Mouse (Mus musculus) myocyte (in vitro differentiated cells): ENCODE results near the gene Pisd. TPM values are rescaled to one million over a fixed set of nuclear protein-coding genes. Genes with fewer than 3 reads are reported as not detected.
"Not testable (repeated sequence)": the region's sequence is repeated elsewhere in the genome, so short reads cannot be mapped to it uniquely, and the experiment has no call there.

ENCODE experiments used
- H3K27me3 ChIP-seq: one replicate; pipeline ENCODE4 v1.6.1; 2011; ENCODE audit not compliant: control insufficient read depth, insufficient read depth, insufficient read length
- H3K36me3 ChIP-seq: one replicate; pipeline ENCODE4 v1.6.1; 2011; ENCODE audit not compliant: control insufficient read depth, insufficient read depth
- H3K4me2 ChIP-seq: one replicate; pipeline ENCODE4 v1.6.1; 2011; ENCODE audit warnings: low read depth, control low read depth
- H3K4me3 ChIP-seq: one replicate; pipeline ENCODE4 v1.5.1; 2011; ENCODE audit warnings: mild to moderate bottlenecking, control low read depth, moderate library complexity
- H3K79me2 ChIP-seq: one replicate; pipeline ENCODE4 v1.6.1; 2011; ENCODE audit not compliant: control insufficient read depth, insufficient read depth
- H3ac ChIP-seq: one replicate; pipeline ENCODE4 v1.6.1; 2011; ENCODE audit not compliant: control insufficient read depth, insufficient read length
- CEBPB ChIP-seq: IDR thresholded peaks from 2 replicates; pipeline ENCODE4 v1.6.1; 2011; ENCODE audit warnings: mild to moderate bottlenecking, moderate library complexity; ENCODE audit not compliant: poor library complexity, insufficient read depth, severe bottlenecking
- E2F4 ChIP-seq: IDR thresholded peaks from one replicate; pipeline ENCODE4 v1.6.1; 2011; ENCODE audit warnings: mild to moderate bottlenecking, control low read depth, moderate library complexity; ENCODE audit not compliant: insufficient read depth
- MAX ChIP-seq: IDR thresholded peaks from one replicate; pipeline ENCODE4 v1.6.1; 2011; ENCODE audit warnings: low read depth, mild to moderate bottlenecking, control low read depth
- MYOD1 ChIP-seq, 3 experiments: IDR thresholded peaks; one replicate each; pipeline ENCODE4 v1.6.1; 2011; ENCODE audit warnings: control low read depth in 2 of 3, low read depth in 2 of 3, mild to moderate bottlenecking in 2 of 3, moderate library complexity in 1 of 3; ENCODE audit not compliant: insufficient read length in 2 of 3, control insufficient read depth in 1 of 3
- MYOG ChIP-seq, 3 experiments: IDR thresholded peaks; one replicate each; pipeline ENCODE4 v1.6.1; 2011; ENCODE audit warnings: control low read depth in 2 of 3, low read depth in 2 of 3, mild to moderate bottlenecking in 2 of 3; ENCODE audit not compliant: insufficient read length in 2 of 3, control insufficient read depth in 1 of 3, insufficient read depth in 1 of 3
- POLR2A ChIP-seq: IDR thresholded peaks from one replicate; pipeline ENCODE4 v1.6.1; 2011; ENCODE audit warnings: low read depth, mild to moderate bottlenecking, control low read depth, moderate library complexity; ENCODE audit not compliant: insufficient read length
- POLR2AphosphoS2 ChIP-seq: IDR thresholded peaks from one replicate; pipeline ENCODE4 v1.6.1; 2011; ENCODE audit warnings: low read depth, control low read depth; ENCODE audit not compliant: insufficient read length
- REST ChIP-seq: IDR thresholded peaks from one replicate; pipeline ENCODE4 v1.6.1; 2011; ENCODE audit warnings: mild to moderate bottlenecking, control low read depth, moderate library complexity; ENCODE audit not compliant: insufficient read depth, insufficient read length
- SRF ChIP-seq: IDR thresholded peaks from one replicate; pipeline ENCODE4 v1.6.1; 2011; ENCODE audit warnings: low read depth; ENCODE audit not compliant: control insufficient read depth, insufficient read length
- TCF12 ChIP-seq: IDR thresholded peaks from one replicate; pipeline ENCODE4 v1.6.1; 2011; ENCODE audit warnings: mild to moderate bottlenecking, control low read depth; ENCODE audit not compliant: poor library complexity, insufficient read depth, severe bottlenecking
- TCF3 ChIP-seq: IDR thresholded peaks from one replicate; pipeline ENCODE4 v1.6.1; 2011; ENCODE audit warnings: low read depth, control low read depth; ENCODE audit not compliant: insufficient read length
- USF1 ChIP-seq: IDR thresholded peaks from one replicate; pipeline ENCODE4 v1.6.1; 2011; ENCODE audit warnings: low read depth, mild to moderate bottlenecking, control low read depth, moderate library complexity
- polyA plus RNA-seq: library from polyadenylated mRNA; unstranded; fragments of >200 nt; fragmentation: generic; extraction: Trizol; gene quantifications from one replicate; pipeline ENCODE4 v1.2.1, GENCODE M21; 2012; ENCODE audit warnings: missing spikeins

The Pisd gene
- polyA plus RNA-seq, 1 experiment = 58.8 TPM

- Histone ChIP-seq H3K4me3 (no peak overlapping the region), H3ac (no peak overlapping the region), H3K36me3 (no peaks in the 10 kb centered on the region), H3K4me2 (no peak overlapping the region), H3K27me3 (no peaks in the 10 kb centered on the region), H3K79me2 (peaks cover 36% of the 10 kb centered on the region)
- TF ChIP-seq POLR2AphosphoS2 (no peak), E2F4 (no peak), TCF3 (no peak), USF1 (no peak), POLR2A (no peak), TCF12 (no peak), MAX (no peak), SRF (no peak), CEBPB (no peak), REST (no peak), MYOD1 (IDR thresholded peaks at IDR 0.05; ENCODE audit: control insufficient read depth in 1 of 3, insufficient read length in 2 of 3, low read depth in 2 of 3) (no peak), MYOG (IDR thresholded peaks at IDR 0.05; ENCODE audit: control insufficient read depth in 1 of 3, insufficient read depth in 1 of 3, insufficient read length in 2 of 3, low read depth in 2 of 3) (no peak)
Observed at GRCm38 (mm10) chr5:32742149-32742548, 43.3 kb downstream of the Pisd start.

- H3K4me2 ChIP-seq, H3K4me3 ChIP-seq: not testable (repeated sequence)
Observed at GRCm38 (mm10) chr5:32741377-32741776, 44.1 kb downstream of the Pisd start.

GRCm38 (mm10) chr5:32740850-32741249 lies 44.6 kb downstream of the Pisd start:
- H3K27me3 ChIP-seq, H3K36me3 ChIP-seq, H3K4me3 ChIP-seq, H3ac ChIP-seq, H3K4me2 ChIP-seq: not testable (repeated sequence)
- H3K79me2 ChIP-seq = peaks cover 31% of the 10 kb centered on the region

More at GRCm38 (mm10) chr5:32741377-32741776, 44.1 kb downstream of the Pisd start:
- not testable (repeated sequence) for H3K27me3 ChIP-seq, H3K36me3 ChIP-seq, H3ac ChIP-seq
- peaks cover 31% of the 10 kb centered on the region for H3K79me2 ChIP-seq

- Histone ChIP-seq H3K79me2 (peaks cover 25% of the 10 kb centered on the region), H3K36me3 (no peaks in the 10 kb centered on the region), H3K4me3 (no peak overlapping the region), H3ac (no peak overlapping the region), H3K27me3 (no peaks in the 10 kb centered on the region), H3K4me2 (no peak overlapping the region)
- TF ChIP-seq REST = no peak
- no peak for TF ChIP-seq MAX
- TF ChIP-seq TCF3 = no peak
- TF ChIP-seq SRF = no peak
- TF ChIP-seq USF1 = no peak
- no peak for TF ChIP-seq POLR2A
- no peak for TF ChIP-seq MYOG (IDR thresholded peaks at IDR 0.05; ENCODE audit: control insufficient read depth in 1 of 3, insufficient read depth in 1 of 3, insufficient read length in 2 of 3, low read depth in 2 of 3)
- TF ChIP-seq CEBPB = no peak
- TF ChIP-seq MYOD1 (IDR thresholded peaks at IDR 0.05; ENCODE audit: control insufficient read depth in 1 of 3, insufficient read length in 2 of 3, low read depth in 2 of 3) = no peak
- no peak for TF ChIP-seq POLR2AphosphoS2
- TF ChIP-seq E2F4 = no peak
- TF ChIP-seq TCF12 = no peak
Observed at GRCm38 (mm10) chr5:32740138-32740537, 45.3 kb downstream of the Pisd start.

- H3K36me3 ChIP-seq, H3K4me3 ChIP-seq, H3K79me2 ChIP-seq, H3K27me3 ChIP-seq, H3K4me2 ChIP-seq, H3ac ChIP-seq: not testable (repeated sequence)
Observed at GRCm38 (mm10) chr5:32736770-32737169, 48.7 kb downstream of the Pisd start.

- H3K4me2 ChIP-seq = no peak overlapping the region
- H3K4me3 ChIP-seq = no peak overlapping the region
- no peak for TF ChIP-seq SRF
- no peak for TF ChIP-seq MYOD1 (IDR thresholded peaks at IDR 0.05; ENCODE audit: control insufficient read depth in 1 of 3, insufficient read length in 2 of 3, low read depth in 2 of 3)
- no peak for TF ChIP-seq E2F4
- no peak for TF ChIP-seq MYOG (IDR thresholded peaks at IDR 0.05; ENCODE audit: control insufficient read depth in 1 of 3, insufficient read depth in 1 of 3, insufficient read length in 2 of 3, low read depth in 2 of 3)
- TF ChIP-seq TCF3 = no peak
- TF ChIP-seq USF1 = no peak
- no peak for TF ChIP-seq CEBPB
- TF ChIP-seq MAX = no peak
- no peak for TF ChIP-seq POLR2A
- no peak for TF ChIP-seq REST
- TF ChIP-seq TCF12 = no peak
- TF ChIP-seq POLR2AphosphoS2 = no peak
- no peak overlapping the region for H3ac ChIP-seq
- no peaks in the 10 kb centered on the region for H3K36me3 ChIP-seq
- no peaks in the 10 kb centered on the region for H3K79me2 ChIP-seq
- H3K27me3 ChIP-seq = no peaks in the 10 kb centered on the region
Observed at GRCm38 (mm10) chr5:32735779-32736178, 49.7 kb downstream of the Pisd start.
